Mouse (Mus musculus): Measurements from ENCODE around the gene Clps. TPM values are rescaled to one million over a fixed set of nuclear protein-coding genes. Genes with fewer than 3 reads are reported as not detected.

The Clps gene
- total RNA-seq, 2 experiments from 2014 or later: not detected

DNA sequence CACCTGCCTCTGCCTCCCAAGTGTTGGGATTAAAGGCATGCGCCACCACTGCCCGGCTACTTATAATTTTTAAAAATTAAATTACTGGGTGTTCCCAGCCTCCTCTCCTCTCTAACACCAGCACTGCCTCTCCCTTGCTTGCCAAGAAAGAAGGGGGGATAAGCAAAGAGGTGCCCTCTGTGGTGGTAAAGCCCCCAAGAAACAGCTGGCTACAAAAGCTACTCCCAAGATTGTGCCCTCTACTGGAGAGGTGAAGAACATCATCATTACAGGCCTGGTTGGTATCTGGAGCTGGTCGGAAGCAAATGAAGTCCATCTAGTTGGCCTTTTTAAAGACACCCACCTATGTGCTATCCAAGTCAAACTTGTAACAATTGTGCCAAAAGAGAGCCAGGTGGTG, 40.7 kb downstream of the Clps start:
- no peak for ATAC-seq (ENCODE audit: poor library complexity, severe bottlenecking)

- no peak for ATAC-seq (ENCODE audit: poor library complexity, severe bottlenecking)
Observed at GRCm38 (mm10) chr17:28518615-28519071, 41.9 kb downstream of the Clps start.

DNA sequence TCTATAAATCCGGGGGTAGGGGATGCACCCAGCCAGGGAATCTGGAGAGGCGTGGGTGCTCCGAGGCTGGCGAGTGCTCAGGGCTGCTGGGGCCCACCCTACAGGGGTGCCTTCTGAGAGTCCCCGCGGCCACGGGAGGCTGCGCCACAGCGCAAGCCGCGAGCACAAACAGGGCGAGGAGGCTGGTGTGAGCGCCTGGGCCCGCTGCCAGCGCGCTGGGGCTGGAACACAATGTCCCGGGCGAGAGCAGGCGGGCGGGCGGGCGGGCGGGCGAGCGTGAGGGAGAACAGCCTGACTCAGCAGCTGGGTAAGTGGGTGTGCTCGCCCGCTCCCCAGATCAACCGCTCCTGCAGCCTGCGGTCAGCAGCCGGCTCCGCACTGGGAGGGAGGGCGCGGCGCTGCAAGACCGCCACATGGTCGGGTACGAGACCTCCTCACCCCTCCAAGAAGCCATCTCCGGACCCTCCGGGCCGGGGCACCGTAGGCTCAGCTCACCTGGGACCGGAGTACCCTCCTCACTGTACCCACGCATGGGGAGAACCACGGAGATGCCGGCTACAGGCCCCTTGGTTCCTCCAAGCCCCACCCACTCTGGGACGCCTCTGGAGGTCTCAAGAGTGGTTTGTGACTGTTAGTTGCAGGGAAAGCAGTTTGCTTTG, 42.5 kb downstream of the Clps start:
- ATAC-seq (ENCODE audit: poor library complexity, severe bottlenecking): peak; percentile 51

GRCm38 (mm10) chr17:28517441-28517955, 43.1 kb downstream of the Clps start, which contains the start of gene Fkbp5:
TSS of gene Fkbp5 (minus strand) at chr17:28517527.
- no peak for ATAC-seq (ENCODE audit: poor library complexity, severe bottlenecking)

DNA sequence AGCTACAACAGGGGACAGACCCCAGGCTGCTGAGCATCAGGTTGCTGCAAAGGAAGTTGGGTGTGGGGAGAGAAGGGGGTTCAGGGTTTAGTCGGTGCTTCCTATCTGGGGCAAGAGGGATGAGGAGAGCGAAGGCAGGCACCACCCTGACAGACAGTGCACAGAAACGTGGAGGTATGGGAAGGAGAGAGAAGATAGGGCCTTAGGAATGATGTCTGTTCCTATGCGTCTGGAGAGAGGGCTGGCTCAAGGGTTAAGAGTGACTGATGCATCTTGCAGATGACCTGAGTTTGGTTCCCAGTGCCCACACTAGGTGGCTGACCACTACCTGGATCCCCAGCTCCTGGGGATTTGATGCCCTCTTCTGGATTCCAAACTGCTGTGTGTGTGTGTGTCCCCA, 43.7 kb downstream of the Clps start:
- no peak for ATAC-seq (ENCODE audit: poor library complexity, severe bottlenecking)

- ATAC-seq (ENCODE audit: poor library complexity, severe bottlenecking): peak; percentile 51
Observed at GRCm38 (mm10) chr17:28515431-28516341, 44.9 kb downstream of the Clps start.

- no peak for ATAC-seq (ENCODE audit: poor library complexity, severe bottlenecking)
Observed at GRCm38 (mm10) chr17:28514555-28514954, 46.0 kb downstream of the Clps start.

DNA sequence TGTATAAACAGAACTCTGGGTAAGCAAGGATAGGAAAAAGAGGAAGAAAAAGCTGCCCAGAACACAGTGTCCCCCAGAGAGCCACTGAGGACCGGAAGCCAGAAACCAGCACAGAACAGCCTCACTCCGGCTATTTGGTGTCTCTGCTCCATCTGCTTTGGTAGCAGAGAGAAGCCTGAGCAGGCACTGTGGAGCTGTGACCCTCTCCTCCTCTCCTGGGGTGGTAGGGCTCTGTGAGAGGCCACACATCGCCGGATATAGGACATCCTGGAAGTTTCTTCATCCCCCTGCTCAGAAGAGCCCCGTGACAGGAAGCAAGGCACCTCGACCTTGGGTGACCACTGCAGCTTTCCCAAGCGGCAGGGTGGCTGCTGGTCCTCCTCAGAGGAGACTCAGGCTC, 46.7 kb downstream of the Clps start:
- peak; percentile 43 for ATAC-seq (ENCODE audit: poor library complexity, severe bottlenecking)

- ATAC-seq (ENCODE audit: poor library complexity, severe bottlenecking): no peak
Observed at GRCm38 (mm10) chr17:28513337-28513736, 47.2 kb downstream of the Clps start.

DNA sequence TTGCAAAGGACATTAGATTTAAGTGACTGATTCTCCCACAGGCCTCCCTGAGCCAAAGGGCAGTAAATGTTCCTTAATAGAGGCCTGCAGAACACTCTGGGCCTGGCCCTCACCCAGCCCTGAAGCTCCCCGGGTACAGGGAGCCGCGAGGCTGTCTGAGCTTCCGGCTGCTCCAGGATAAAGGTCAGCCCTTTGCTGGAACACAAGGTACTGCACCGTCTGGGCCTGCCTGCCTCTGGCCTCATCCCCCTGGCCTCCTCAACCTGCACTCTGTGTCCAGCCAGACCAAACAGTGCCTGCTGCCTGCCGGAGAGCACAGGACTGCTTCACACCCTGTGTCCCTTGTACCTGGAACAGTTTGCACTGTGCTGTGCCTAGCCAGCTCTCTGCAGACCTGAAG, 47.9 kb downstream of the Clps start:
- ATAC-seq (ENCODE audit: poor library complexity, severe bottlenecking): no peak

DNA sequence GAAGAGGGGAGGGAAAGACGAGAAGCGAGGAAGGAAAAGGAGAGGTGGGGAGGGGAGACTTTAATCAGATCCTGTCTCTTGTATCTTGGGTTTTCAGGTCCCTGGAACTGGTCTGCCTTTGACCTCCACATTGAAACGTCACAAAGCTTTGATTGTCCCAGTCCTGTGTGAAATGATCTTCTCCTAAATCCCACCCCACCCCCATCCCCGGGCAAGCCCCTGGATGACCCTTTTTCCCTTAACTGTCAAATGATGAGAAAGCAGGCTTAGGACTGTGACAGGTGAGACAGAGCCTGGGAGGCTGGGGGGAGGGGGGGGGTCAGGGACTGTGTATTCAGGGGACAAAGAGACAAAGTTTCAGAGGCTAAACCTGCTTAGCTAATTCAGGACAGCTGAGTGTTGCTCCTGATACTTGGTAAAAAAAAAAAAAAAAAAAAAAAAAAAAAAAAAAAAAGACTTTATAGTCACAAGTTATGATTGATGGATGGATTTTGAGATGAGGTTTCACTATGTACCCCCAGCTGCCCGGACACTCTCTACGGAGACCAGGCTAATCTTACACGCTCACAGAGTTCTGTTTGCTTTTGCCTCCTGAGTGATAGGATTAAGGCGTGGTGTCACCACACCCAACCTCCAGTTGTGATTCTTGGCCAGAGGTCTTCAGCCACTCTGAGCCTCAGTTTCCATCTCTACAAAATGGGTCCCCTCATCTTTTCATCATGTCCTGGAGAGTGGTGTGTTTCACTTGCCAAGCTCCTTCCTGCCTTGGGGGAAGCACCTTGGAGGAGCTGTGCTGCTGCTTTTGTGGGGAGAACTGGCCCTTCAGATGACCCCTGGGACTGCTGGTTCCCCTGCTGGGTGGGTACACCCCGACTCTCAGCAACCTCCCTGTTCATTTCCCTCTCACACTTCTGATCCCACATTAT, 48.7 kb downstream of the Clps start:
- no peak for ATAC-seq (ENCODE audit: poor library complexity, severe bottlenecking)

DNA sequence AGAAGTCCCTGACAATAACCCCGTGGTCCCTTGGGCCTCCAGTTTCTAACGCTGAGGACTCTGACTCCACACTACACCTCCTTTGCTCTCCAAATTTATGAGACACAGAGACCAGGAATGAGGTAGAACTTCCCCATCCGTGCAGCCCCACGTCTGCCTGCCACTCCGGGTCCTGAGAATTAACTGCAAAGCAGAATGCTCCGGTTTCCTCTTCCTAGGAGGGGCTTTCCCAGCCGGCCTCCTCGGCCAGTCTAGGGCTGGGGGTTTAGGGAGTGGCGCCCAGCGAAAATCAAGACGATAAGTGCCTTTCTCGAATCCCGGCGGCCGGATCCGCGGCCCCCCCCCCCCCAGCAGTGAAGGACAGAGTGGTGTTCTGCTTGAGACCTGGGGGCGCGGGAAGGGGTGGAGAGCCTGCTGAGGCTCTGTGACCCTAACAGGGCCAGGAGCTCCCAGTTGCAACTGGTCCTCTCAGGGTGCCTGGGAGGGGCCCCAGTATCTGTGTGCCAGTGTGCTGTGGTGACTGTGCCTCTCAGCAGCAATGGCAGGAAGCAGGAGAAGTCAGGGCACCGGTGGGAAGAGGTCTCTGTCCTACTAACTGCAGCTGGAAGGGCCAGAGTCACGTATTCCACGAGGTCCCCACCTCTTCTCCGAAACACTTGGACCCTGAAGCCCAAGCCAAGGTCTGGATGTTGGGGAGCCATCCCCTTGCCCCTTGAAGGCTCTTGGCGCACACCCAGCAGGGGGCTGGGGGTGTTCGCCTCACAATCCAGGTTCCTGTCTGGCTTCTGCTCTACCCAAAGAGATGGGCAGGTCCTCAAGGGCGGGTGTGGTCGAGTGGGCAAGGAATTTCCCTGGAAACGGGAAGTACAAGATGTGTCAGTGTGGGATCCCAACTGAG, 49.9 kb downstream of the Clps start:
- ATAC-seq (ENCODE audit: poor library complexity, severe bottlenecking): 0 out of 2 replicates have a peak, but pooled peaks have one; percentile 23

Other genes with a start within 250 kb of the Clps start
- gene Fance, start 247.2 kb downstream of the Clps start, total RNA-seq (2015): 11.5 and 11.9 TPM in 2 replicates
- gene Fance, start 247.2 kb downstream of the Clps start, total RNA-seq (2017): 7.5 and 14.3 TPM in 2 replicates
- 1,429 and 1,585 TPM in 2 replicates for gene Rpl10a, start 232.3 kb downstream of the Clps start, total RNA-seq (2015)
- 468 and 491 TPM in 2 replicates for gene Rpl10a, start 232.3 kb downstream of the Clps start, total RNA-seq (2017)
- not detected in 2 replicates for gene Tead3, start 209.9 kb downstream of the Clps start, total RNA-seq (2015)
- gene Tead3, start 209.9 kb downstream of the Clps start, total RNA-seq (2017): not detected in 2 replicates
- gene Tulp1, start 195.5 kb downstream of the Clps start, total RNA-seq (2015): not detected in 2 replicates
- gene Tulp1, start 195.5 kb downstream of the Clps start, total RNA-seq (2017): not detected in 2 replicates
- gene Fkbp5, start 43.2 kb downstream of the Clps start, total RNA-seq (2015): 12.8 and 17.9 TPM in 2 replicates
- gene Fkbp5, start 43.2 kb downstream of the Clps start, total RNA-seq (2017): 25.9 and 26.8 TPM in 2 replicates
- 0.16 TPM in 1 of 2 replicates, not detected in the other for gene Armc12, start 30.0 kb downstream of the Clps start, total RNA-seq (2015)
- gene Armc12, start 30.0 kb downstream of the Clps start, total RNA-seq (2017): not detected in 2 replicates
- not detected in 2 replicates for gene Clpsl2, start 11.4 kb downstream of the Clps start, total RNA-seq (2015)
- not detected in 2 replicates for gene Clpsl2, start 11.4 kb downstream of the Clps start, total RNA-seq (2017)
- gene Lhfpl5, start 14.9 kb upstream of the Clps start, total RNA-seq (2015): not detected in 2 replicates
- gene Lhfpl5, start 14.9 kb upstream of the Clps start, total RNA-seq (2017): not detected in 2 replicates
- gene Srpk1, start 61.9 kb upstream of the Clps start, total RNA-seq (2015): 53.0 and 66.9 TPM in 2 replicates
- 66.9 and 70.8 TPM in 2 replicates for gene Srpk1, start 61.9 kb upstream of the Clps start, total RNA-seq (2017)
- 0.52 and 0.58 TPM in 2 replicates for gene Slc26a8, start 129.5 kb upstream of the Clps start, total RNA-seq (2015)
- gene Slc26a8, start 129.5 kb upstream of the Clps start, total RNA-seq (2017): 0.33 TPM in 1 of 2 replicates, not detected in the other
- gene Mapk14, start 130.6 kb upstream of the Clps start, total RNA-seq (2015): 163 and 164 TPM in 2 replicates
- 143 and 160 TPM in 2 replicates for gene Mapk14, start 130.6 kb upstream of the Clps start, total RNA-seq (2017)
- 5.9 and 8.8 TPM in 2 replicates for gene AC170998.1, start 165.3 kb upstream of the Clps start, total RNA-seq (2015)
- 1.4 and 3.7 TPM in 2 replicates for gene AC170998.1, start 165.3 kb upstream of the Clps start, total RNA-seq (2017)
- gene Mapk13, start 208.5 kb upstream of the Clps start, total RNA-seq (2015): 12.2 and 17.0 TPM in 2 replicates
- gene Mapk13, start 208.5 kb upstream of the Clps start, total RNA-seq (2017): 21.3 and 32.8 TPM in 2 replicates
- gene Brpf3, start 240.3 kb upstream of the Clps start, total RNA-seq (2015): 22.5 and 22.6 TPM in 2 replicates
- gene Brpf3, start 240.3 kb upstream of the Clps start, total RNA-seq (2017): 4.4 and 8.3 TPM in 2 replicates